Mouse (Mus musculus): ENCODE data around the gene Ptgs1. TPM values are rescaled to one million over a fixed set of nuclear protein-coding genes. Genes with fewer than 3 reads are reported as not detected.

Gene Ptgs1
- polyA plus RNA-seq, 1 experiment = not detected

DNA sequence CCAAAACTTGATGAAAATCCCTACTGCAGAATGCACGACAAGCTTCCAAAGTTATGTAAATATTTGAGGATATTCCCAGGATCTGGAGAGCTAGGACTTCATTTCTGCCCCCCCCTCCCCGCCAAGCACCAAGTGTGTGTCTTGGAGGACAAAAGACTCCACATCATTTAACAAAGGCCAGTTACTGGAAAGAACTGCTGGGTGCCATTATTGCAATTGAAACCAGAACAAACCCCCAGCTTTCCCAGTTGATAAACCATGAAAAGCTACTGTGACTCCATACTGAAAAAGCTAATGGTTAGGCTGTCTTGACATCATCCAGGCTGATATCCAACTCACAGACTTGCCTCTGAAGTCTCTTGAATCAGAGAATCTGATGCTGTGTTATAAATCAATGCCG lies 39.2 kb downstream of the Ptgs1 start:
- no peak for TF ChIP-seq GATA1 (IDR thresholded peaks at IDR 0.05; ENCODE audit: low read length)

DNA sequence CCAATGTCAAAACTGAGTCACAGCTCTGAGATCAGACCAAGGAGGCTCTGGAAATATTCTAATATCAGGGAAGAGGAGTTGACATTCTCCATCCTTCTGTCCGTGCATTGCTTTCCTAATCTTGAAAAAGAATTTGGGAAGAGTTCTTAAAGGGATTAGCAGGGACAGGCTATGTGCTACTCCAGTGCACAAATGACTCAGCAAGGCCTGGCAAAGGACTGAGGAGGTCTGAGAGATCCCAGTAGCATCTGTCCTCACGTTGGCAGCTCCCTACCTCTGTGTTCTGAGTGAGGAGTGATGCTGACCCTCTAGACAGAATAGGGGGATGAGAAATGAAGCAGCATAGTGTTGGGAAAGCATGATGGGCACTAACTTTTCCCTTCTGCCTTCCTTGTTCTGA lies 40.0 kb downstream of the Ptgs1 start:
- TF ChIP-seq GATA1 (IDR thresholded peaks at IDR 0.05; ENCODE audit: low read length) = no peak

DNA sequence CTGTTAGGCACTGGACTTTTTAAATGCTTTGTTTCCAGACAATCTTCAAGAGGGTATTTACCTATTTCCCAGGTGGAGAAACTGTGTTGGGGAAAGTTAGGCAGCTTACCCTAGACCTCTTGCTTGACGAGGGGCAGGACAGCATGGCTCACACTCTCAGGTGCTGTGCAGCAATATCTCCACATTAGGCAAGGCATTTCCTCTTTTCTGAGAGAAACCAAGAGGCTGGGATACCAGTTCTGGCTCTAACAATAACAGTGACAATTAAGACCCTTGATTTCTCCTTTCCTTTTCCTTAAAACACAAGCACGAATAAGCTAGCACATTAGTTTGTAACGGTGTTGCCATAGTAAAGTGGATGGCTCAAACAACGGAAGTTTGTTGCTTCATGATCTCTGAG lies 40.9 kb downstream of the Ptgs1 start:
- TF ChIP-seq GATA1 (IDR thresholded peaks at IDR 0.05; ENCODE audit: low read length) = no peak

DNA sequence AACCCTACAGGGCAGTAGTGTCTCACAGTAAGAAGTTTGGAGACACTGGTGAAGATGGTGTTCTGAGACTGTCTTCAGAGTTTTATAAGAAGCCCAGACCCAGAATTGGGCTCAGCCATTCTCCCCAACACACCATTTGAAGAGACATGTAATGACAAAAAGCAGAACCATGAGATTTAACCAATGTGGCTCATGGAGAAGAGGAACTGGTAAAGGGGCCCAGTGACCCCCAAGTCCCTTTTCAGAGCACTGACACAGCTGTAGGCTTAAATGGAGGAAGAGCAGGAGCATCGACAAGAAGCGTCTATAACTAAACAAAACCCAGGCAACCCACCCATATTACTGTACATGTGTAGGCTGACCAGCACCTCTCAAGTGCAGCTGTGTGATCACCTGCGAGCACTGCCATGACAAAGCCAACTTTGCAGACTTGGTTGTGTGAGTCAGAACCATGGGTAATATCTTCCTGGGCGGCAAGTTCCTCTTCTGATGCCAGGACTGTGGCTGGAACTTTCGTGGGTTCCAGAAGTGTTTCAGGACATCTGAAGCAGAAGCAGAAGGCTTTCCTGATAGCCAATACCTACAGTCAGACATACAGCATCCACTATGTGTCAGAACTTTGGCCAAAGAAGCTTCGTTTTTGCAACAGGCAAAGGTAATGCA lies 42.2 kb downstream of the Ptgs1 start:
- TF ChIP-seq GATA1 (IDR thresholded peaks at IDR 0.05; ENCODE audit: low read length) = no peak

DNA sequence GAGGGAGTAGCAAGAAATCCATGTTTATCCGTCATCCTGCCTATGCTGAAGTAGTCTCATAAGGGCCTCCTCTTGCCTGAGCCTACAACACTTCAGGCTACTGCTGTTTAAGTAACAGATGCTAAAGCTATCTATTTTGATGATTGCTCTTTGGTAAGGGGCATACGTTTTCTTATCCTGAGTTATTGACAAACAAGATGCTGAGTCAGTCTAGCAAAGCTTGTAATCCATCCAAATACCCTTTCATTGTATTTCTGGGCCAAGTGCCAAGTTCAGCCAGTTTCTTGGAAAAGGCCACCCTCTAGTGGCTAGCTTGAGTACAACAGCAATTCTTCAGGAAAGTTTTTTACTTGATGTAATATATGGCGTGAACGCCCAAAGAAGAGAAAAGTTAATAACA lies 46.2 kb downstream of the Ptgs1 start:
- no peak for TF ChIP-seq GATA1 (IDR thresholded peaks at IDR 0.05; ENCODE audit: low read length)

DNA sequence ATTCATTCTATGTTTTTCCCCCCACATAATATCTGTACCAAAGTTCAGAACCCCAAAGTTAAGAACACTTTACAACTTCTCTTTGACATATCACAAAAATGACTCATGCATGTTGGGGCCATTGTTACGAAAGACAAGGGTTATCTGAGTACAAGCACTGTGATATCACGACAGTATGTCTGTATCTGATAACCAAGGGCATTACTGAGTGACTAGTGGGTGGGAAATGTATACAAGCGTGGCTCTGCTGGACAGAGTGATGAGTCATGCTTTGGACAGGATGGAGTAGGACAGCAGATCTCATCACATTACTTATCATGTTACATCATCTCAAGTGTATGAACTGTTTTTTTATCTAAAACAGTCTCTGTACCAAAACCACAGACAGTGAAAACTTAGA lies 48.5 kb downstream of the Ptgs1 start:
- TF ChIP-seq GATA1 (IDR thresholded peaks at IDR 0.05; ENCODE audit: low read length) = no peak

DNA sequence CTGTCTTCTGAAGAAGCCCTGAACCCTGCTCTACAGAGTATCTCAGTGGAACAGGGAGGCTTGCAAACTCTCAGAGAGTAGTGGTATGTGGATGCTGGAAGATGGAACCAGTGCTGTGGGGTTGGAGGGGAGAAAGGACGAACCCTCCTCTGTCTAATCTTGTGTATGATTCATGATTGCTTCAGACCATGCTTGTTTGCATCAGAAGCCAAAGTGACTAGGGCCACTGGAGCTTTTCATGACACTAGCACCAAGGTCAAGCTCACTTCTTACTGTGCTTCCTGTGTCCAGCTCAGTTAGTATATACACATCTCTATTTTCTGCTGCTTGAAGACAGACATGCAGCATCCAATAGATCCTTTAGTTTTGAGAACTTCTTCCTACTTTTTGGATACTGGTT lies 50.9 kb downstream of the Ptgs1 start:
- TF ChIP-seq GATA1 (IDR thresholded peaks at IDR 0.05; ENCODE audit: low read length) = no peak

DNA sequence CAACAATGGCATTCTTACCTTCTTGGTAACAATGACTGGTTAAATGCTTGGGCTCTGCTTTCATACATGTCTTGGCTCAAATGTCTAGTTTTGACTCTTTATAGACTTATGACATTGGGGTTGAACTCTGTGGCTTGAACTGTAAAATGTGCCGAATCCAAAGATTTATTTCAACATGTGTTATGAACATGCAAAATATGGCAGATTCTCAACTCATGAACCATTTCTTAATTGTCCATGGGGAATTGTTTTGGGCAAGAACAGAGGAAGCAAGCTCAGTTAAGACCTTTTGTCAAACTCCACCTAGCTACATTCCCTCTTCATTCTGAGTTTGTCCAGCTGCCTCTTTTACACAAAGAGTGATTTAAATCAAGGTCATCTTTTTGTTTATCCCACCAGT lies 52.1 kb downstream of the Ptgs1 start:
- no peak for TF ChIP-seq GATA1 (IDR thresholded peaks at IDR 0.05; ENCODE audit: low read length)

Other genes starting within 250 kb of the Ptgs1 start
- gene Ndufa8, start 181.0 kb upstream of the Ptgs1 start, polyA plus RNA-seq (2012) = 71.8 and 79.4 TPM in 2 replicates
- gene Morn5, start 181.0 kb upstream of the Ptgs1 start, polyA plus RNA-seq (2012) = not detected in 2 replicates
- not detected in 2 replicates for gene Lhx6, start 125.0 kb upstream of the Ptgs1 start, polyA plus RNA-seq (2012)
- 1.8 and 1.9 TPM in 2 replicates for gene Mrrf, start 94.0 kb upstream of the Ptgs1 start, polyA plus RNA-seq (2012)
- gene Rbm18, start 93.7 kb upstream of the Ptgs1 start, polyA plus RNA-seq (2012) = 8.9 and 13.5 TPM in 2 replicates
- gene Olfr338, start 143.1 kb downstream of the Ptgs1 start, polyA plus RNA-seq (2012) = not detected in 2 replicates
- gene Olfr339, start 188.5 kb downstream of the Ptgs1 start, polyA plus RNA-seq (2012) = not detected in 2 replicates
- gene Olfr340, start 222.2 kb downstream of the Ptgs1 start, polyA plus RNA-seq (2012) = not detected in 2 replicates

Data from G1E-ER4 (cell line).